Mouse (Mus musculus): Measurements from ENCODE around the gene Fggy.
A peak's percentile ranks its signal among the peaks of the same experiment; 100 is the strongest.

The Fggy gene

DNA sequence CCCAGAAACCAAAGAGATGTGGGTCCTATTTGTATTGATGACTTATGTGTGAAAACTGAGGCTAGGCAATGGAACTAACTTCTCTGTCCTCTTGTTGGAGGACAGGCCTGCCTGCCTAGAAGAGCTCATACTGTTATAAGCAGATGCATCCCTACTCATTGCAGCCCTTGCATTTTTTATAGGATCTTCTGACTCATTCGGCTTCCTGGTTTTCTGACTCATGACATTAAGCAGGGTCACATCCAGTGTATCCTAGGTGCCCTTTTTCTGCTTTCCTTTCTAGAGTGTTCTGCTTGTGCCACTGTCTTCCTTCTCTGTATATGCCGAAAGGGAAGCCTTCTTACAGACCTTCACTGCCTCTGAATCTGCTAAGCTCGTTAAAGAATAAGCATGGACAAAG, 158.8 kb downstream of the Fggy start:
- DNase-seq (ENCODE audit: extremely low read depth, low read depth, low spot score), result no peak

GRCm38 (mm10) chr4:95723615-95724014, 166.3 kb downstream of the Fggy start:
- no peak for DNase-seq (ENCODE audit: extremely low read depth, low read depth, low spot score)

DNA sequence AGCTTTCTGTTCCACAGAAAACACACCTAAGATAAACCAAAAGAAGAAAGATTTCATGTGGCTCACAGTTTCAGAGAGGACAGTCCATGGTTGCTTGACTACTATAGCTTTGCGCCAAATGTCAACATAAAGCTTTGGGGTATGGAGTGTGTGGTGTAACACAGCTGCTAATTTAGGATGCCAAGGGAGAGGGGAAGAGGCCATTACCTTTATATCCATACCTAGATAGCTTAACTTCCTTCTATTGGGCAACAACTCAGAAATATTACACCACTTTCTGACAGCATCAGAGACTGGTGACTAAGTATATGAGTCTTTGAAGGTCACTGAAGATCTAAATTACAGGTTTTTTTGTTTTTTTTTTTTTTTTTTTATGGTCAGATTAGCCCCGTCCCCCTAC, 169.1 kb downstream of the Fggy start:
- DNase-seq (ENCODE audit: extremely low read depth, low read depth, low spot score), result no peak

DNA sequence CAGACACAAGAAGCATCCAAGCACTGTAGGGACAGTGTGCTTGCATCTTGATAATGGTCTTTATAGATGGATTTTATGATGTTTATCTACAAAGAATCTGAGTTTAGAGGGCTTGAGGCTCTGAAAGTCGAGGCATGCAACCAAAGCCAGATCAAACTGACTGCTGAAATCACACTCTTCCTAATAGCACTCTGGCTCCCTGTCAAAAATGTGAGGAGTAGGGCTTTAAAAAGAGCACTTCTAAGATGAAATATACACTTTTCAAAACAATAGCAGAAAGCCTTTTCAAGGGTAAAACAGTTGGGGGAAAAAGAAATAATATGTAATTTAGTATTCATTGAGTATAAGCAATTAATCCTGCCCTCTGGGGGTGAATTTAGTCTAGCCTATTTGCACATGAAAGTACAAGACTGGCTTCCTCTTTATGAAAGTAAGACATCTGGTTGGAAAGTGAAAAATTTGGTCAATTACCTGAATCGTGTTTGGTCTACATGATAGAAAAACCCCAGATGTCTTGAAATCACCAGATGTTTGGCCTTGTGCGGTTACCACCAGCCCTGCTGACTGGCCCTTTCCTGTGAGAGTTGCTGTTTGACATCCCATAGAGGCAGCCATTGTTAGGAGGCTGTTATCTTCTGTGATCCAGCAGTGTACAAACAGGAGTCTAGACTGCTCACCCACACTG, 172.0 kb downstream of the Fggy start:
- no peak for DNase-seq (ENCODE audit: extremely low read depth, low read depth, low spot score)

GRCm38 (mm10) chr4:95731110-95731509, 173.8 kb downstream of the Fggy start:
- no peak for DNase-seq (ENCODE audit: extremely low read depth, low read depth, low spot score)

DNA sequence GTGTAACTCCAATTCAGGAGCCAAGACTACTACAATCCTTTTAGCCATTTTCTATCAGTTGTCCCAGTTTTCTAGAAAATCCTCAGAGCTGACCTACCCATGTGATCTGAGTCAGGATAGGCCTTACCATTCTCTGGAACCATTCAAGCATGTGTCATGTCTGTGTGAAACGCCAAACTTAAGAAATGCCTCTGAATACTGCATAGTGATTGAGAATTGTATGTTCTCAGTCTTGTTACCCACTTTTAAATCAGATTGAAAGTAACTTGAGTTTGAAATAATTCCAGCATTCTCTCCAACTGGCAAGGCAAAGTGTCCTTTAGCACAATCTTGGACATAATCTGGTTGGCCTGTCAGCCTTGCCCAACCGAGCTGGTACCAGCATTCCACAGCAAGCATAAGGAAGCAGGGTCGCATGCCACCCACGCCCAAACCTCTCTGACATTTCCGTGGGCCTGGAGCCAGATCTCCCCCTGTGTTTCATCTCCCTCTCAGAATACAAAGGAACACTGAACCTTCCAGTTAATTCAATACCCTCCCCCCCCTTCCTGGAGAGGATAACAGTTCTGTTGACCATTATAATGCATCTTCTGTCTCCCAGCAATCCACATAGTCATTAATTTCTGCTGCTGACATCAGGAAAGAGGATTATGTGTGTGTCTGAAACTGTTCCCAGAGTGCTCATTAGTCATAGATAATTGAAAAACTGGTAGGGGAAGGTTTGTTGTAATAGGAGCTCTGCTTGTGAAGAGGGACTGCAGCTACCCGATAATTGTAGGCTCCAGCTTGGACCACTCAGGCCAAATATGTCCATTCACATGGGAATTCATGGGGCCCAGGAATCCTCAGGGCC, 176.3 kb downstream of the Fggy start:
- peak; percentile 18 for DNase-seq (ENCODE audit: extremely low read depth, low read depth, low spot score)

- DNase-seq (ENCODE audit: extremely low read depth, low read depth, low spot score), result no peak
Measured at GRCm38 (mm10) chr4:95735967-95736366, 178.7 kb downstream of the Fggy start.

GRCm38 (mm10) chr4:95736674-95737073, 179.4 kb downstream of the Fggy start:
- DNase-seq (ENCODE audit: extremely low read depth, low read depth, low spot score), result no peak

GRCm38 (mm10) chr4:95738179-95738578, 180.9 kb downstream of the Fggy start:
- DNase-seq (ENCODE audit: extremely low read depth, low read depth, low spot score), result no peak

- no peak for DNase-seq (ENCODE audit: extremely low read depth, low read depth, low spot score)
Measured at GRCm38 (mm10) chr4:95738725-95739124, 181.4 kb downstream of the Fggy start.

DNA sequence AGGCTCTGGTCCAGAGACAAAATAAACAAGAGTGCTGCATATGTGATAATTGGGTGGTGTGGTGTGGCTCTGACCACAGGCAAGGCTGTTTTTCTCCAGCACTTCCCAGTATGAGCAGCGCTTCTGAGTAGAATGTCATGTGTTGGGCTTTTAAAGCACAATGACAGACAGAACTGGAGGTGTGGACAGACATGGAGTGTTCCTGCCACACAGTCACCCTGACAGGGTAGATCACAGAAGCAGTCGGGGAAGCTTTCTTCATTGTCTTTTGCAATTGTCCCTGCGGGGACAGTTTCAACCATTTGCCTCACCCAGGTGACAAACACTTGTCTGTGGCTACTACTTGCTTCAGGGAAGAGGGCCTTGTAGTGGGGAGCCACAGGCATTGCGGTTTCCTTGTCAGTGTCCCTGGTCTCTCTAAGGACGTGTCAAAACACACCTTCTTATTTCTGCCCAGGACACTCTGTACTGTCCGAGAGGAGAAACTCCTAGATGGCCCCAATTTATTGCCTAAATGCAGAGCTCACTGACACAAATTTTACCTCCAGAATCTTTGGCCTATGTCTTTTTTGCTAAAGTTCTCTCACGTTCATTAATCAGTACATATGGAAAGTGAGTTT, 183.9 kb downstream of the Fggy start:
- no peak for DNase-seq (ENCODE audit: extremely low read depth, low read depth, low spot score)

- DNase-seq (ENCODE audit: extremely low read depth, low read depth, low spot score), result no peak
Measured at GRCm38 (mm10) chr4:95742986-95743385, 185.7 kb downstream of the Fggy start.

DNA sequence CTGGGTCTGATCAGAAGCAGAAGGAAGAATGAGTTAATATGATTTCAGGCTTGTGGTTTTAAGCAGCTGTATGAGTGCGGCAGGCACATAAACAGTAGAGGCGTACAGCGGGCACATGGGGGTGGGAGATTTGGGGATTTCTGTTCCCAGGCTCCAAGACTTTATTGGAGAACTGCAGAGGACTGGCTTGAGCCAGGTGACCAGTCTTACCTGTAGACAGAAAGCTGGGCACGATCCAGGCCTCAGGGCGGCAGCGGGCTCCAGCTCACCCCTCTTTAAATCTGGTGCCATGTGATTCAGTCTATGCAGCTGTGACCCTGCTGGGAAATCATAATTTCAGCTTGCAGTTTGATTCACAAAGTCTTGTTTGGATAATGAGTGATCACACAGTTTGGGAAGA, 189.6 kb downstream of the Fggy start:
- DNase-seq (ENCODE audit: extremely low read depth, low read depth, low spot score), result no peak

DNA sequence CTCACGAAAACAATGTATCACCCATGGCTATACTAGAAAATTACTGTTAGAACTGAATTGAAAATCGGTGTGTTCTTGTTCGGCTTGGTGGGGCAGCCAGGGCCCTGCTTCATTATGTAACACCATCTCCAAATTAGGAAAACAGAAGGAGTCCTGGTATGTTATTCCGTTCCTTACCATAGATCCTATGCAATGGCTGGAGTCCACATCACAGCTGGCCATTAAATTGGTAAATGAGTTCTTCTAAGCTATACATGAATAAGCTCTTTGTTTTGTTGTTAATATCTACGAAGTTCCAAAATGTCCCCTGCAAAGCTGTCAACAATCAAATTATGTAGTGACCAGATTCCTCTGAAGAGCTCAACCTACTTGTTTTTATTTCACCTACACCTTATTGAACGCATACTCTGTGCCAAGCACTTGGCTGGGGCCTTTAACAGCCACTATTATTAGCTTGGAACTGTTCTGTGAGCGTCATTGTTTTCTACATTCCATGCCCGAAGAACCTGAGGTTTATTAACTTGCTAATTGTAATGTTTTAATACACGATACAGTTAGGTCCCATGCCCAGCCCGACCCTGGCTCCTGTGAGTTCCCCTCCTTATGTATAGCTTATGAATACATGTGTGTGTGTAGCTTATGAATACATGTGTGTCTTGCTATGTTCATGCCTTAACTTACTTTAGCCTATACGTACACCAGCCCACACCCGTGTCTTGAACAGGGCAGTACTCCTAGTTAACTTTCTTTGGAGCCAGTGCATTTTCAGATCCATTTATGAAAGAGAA, 190.3 kb downstream of the Fggy start:
- no peak for DNase-seq (ENCODE audit: extremely low read depth, low read depth, low spot score)

DNA sequence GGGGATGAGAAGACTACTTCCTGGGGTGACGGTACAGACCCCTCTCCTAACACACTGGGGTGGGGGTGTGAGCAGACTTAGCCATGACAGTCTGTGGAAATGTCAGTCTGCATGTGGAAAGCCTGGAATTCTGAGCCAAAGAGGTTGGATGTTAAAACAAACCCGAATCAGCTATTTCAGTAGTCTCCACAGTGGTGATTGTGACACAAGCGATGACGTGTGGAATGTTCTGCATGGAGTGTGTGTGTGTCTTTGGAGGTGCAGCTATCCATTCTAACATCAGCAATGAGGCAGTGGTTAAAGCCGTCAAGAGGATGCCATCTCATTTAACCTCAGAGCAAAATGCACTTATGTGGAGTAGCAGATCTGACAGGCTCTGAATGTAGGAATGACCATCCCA, 192.9 kb downstream of the Fggy start:
- DNase-seq (ENCODE audit: extremely low read depth, low read depth, low spot score), result no peak

- DNase-seq (ENCODE audit: extremely low read depth, low read depth, low spot score), result no peak
Measured at GRCm38 (mm10) chr4:95752538-95753188, 195.4 kb downstream of the Fggy start.

DNA sequence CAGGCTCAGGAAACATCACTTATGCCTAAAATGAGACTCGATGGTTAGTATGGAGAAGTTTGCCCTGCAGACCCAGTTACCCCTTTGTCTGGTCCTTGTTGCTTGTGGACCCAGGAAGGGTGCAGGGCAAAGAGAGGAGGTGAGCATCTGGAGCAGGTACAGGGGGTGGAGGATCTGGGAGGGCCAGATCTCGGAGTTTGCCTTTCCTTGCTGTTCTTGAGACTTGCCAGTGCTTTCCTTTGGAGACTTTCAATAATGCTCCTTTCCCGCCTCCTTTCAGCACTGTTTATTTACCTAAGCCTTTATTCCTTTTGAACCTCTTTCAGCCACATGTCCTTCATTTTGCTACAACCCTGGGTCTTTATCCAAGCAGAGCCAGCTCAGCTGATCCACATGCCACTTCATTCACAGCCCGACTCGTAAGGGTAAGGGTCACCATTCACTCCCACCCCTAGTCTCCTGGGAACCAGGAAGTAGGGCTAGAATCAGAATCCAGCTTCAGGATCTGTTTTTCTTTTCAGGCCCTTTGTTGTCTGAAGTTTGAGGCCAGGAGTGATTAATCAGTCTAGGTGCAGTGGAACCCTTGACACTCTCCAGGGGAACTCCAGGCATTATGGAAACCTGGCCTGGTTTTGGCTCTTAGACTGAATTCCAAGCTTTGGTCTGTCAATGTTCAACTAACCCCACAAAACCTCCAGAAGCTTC, 201.9 kb downstream of the Fggy start:
- no peak for DNase-seq (ENCODE audit: extremely low read depth, low read depth, low spot score)

DNA sequence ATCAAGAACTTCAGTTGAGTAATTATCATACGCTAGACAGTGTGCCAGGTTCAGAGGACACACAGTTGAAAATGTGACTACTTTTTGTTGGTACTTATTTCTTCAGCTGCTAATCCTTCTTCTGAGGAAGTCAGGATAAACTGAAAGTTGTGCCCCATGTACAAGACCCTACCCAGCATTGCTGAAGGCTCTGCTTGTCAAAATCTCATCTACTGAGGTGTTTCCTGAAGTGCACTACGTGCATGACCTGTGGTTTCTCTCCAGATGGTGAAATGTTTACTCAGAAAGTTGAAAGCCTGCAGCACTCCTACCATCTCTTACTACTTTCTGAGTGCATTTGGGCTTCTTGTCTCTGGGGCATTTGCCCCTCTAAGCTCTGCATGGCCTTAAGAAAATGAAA, 208.1 kb downstream of the Fggy start:
- DNase-seq (ENCODE audit: extremely low read depth, low read depth, low spot score), result no peak

GRCm38 (mm10) chr4:95770469-95770868, 213.2 kb downstream of the Fggy start:
- DNase-seq (ENCODE audit: extremely low read depth, low read depth, low spot score), result no peak

DNA sequence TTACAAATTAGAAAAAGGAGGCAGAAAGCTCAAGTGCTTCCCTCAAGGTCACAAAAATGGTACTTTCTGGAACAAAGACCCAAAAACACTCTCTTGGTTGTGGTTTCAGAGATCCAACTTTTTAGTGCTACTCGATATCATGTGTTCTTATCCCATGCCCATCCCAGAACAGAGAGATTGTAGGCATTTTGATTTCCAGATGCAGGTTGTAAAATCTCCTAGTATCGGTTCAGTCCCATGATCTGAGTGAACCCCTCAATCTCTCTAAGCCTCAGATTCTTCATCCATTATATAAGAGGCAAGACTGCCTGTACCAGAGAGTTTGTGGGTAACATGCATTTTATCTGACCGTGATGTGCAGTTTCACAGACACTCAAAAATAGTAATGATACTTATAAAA, 214.2 kb downstream of the Fggy start:
- DNase-seq (ENCODE audit: extremely low read depth, low read depth, low spot score), result no peak

All from fat pad, adult 2 months (tissue).